Comparison of ENCODE assay signal across 10 mouse cellular contexts in genomic region chr3:98510414-98510813, GRCm38 (mm10). TPM values are rescaled to one million over a fixed set of nuclear protein-coding genes. Genes with fewer than 3 reads are reported as not detected.
DNase-seq lines count a peak whose midpoint lies in the region; ATAC-seq and TF ChIP-seq lines count a peak whose summit lies in the region.
"Not testable (repeated sequence)": the region's sequence is repeated elsewhere in the genome, so short reads cannot be mapped to it uniquely, and the experiment has no call there.
"Had no signal": no experiment of that assay in that cellular context is flagged by ENCODE, and none has a peak within 500 bp of the region (broad histone marks: within the 10 kb centered on the region; RNA-seq: fewer than 3 reads in every experiment).

Gene Hsd3b4 (minus strand): TSS chr3:98510514.

- H3K27me3 ChIP-seq in kidney, adult 2 months (replicated peaks; ENCODE audit: control insufficient read depth, insufficient read depth, low read length); kidney, embryonic 15.5 days; kidney, embryonic 16.5 days (ENCODE audit: insufficient read depth, low read length); kidney, postnatal 0 days (ENCODE audit: insufficient read depth, low read length): not testable (repeated sequence)

- TF ChIP-seq CTCF in kidney, adult 2 months (conservative IDR thresholded peaks at IDR 0.05; ENCODE audit: insufficient read depth, insufficient read length, low read depth, low read length); kidney, postnatal 0 days (IDR thresholded peaks at IDR 0.05; ENCODE audit: low read depth): not testable (repeated sequence)

- DNase-seq in kidney, adult 2 months; kidney, postnatal 0 days (ENCODE audit: low spot score): not testable (repeated sequence)

- H3K27ac ChIP-seq in kidney, adult 2 months (ENCODE audit: insufficient read depth, low read depth, low read length); kidney, embryonic 15.5 days; kidney, embryonic 16.5 days (ENCODE audit: low read length); kidney, postnatal 0 days: not testable (repeated sequence)

- not testable (repeated sequence) for H3K36me3 ChIP-seq in kidney, adult 2 months (ENCODE audit: control insufficient read depth, insufficient read depth, low read length); kidney, embryonic 15.5 days; kidney, embryonic 16.5 days (ENCODE audit: insufficient read depth, low read length); kidney, postnatal 0 days (ENCODE audit: insufficient read depth, low read length)

- H3K4me3 ChIP-seq in kidney, adult 2 months (ENCODE audit: insufficient read depth, low read depth, low read length); kidney, embryonic 15.5 days (replicated peaks); kidney, embryonic 16.5 days (ENCODE audit: low read length); kidney, postnatal 0 days (replicated peaks; ENCODE audit: low read depth, low read length): not testable (repeated sequence)

- H3K4me2 ChIP-seq in kidney, embryonic 15.5 days; kidney, embryonic 16.5 days (replicated peaks; ENCODE audit: low read depth, low read length); kidney, postnatal 0 days (ENCODE audit: low read length): not testable (repeated sequence)

- 0 out of 2 replicates have a peak, but pooled peaks have one; percentile 15 for ATAC-seq in kidney, embryonic 15.5 days (replicated peaks; ENCODE audit: low FRiP score)
- ATAC-seq in kidney, embryonic 16.5 days (ENCODE audit: low FRiP score, low TSS enrichment) = peak; percentile 31; the same call in 1 of the 2 replicates
- not testable (repeated sequence) for ATAC-seq in kidney, postnatal 0 days (replicated peaks; ENCODE audit: low FRiP score, low read depth)

- not testable (repeated sequence) for H3K9me3 ChIP-seq in kidney, embryonic 15.5 days (replicated peaks); kidney, embryonic 16.5 days (ENCODE audit: low read length); kidney, postnatal 0 days (replicated peaks; ENCODE audit: low read length)

- H3K4me1 ChIP-seq in kidney, adult 2 months (ENCODE audit: control insufficient read depth, insufficient read depth, low read length); kidney, embryonic 15.5 days; kidney, embryonic 16.5 days (ENCODE audit: insufficient read depth, low read length); kidney, postnatal 0 days (replicated peaks; ENCODE audit: insufficient read depth, low read length): not testable (repeated sequence)

- not testable (repeated sequence) for TF ChIP-seq POLR2A in kidney, adult 2 months (IDR thresholded peaks at IDR 0.05; ENCODE audit: low read depth, low read length)

- H3K9ac ChIP-seq in kidney, embryonic 15.5 days; kidney, embryonic 16.5 days (replicated peaks; ENCODE audit: low read length); kidney, postnatal 0 days (ENCODE audit: low read depth, low read length): not testable (repeated sequence)

- no CpG with 5 or more reads among the region's 1 CpGs for WGBS in kidney, adult 2 months
- WGBS in kidney, embryonic 15.5 days = no CpG with 5 or more reads among the region's 1 CpGs
- WGBS in kidney, embryonic 16.5 days = no CpG with 5 or more reads among the region's 1 CpGs
- WGBS in kidney, postnatal 0 days = no CpG with 5 or more reads among the region's 1 CpGs

RNA-seq across cellular contexts. Expression of gene Hsd3b4, which starts in this region (rescaled TPM):
- polyA plus RNA-seq in kidney, adult 2 months (2012; rRNA removed) = 341 TPM in 2 replicates
- 30.2 and 36.1 TPM in 2 replicates for polyA plus RNA-seq in kidney, embryonic 15.5 days (2015; fragmentation: Nextera tagmentation; extraction: Ambion mirVana)
- polyA plus RNA-seq in kidney, embryonic 16.5 days (2015; fragmentation: Nextera tagmentation; extraction: Ambion mirVana) = 64.3 and 64.9 TPM in 2 replicates
- 128 and 142 TPM in 2 replicates for polyA plus RNA-seq in kidney, postnatal 0 days (2015; fragmentation: Nextera tagmentation; extraction: Ambion mirVana)
- polyA plus RNA-seq: activated CD4-positive, CD25-positive, alpha-beta regulatory T cell, adult 4 months; adrenal gland, adult 2 months; brain, embryonic 14.5 days; C2C12; CD4-positive, CD25-positive, alpha-beta regulatory T cell, adult 4 months; G1E had no signal
